Mouse (Mus musculus) erythroblast, embryonic 14.5 days (primary cell): ENCODE measurements around the gene Peli2.

Source experiments
- GATA1 ChIP-seq: IDR thresholded peaks from 2 replicates; pipeline ENCODE4 v1.6.1; 2012; ENCODE audit warnings: low read length, inconsistent platforms, mixed read lengths
- TAL1 ChIP-seq: IDR thresholded peaks from 3 replicates; pipeline ENCODE4 v1.6.1; 2012; ENCODE audit warnings: low read length, inconsistent platforms, mixed read lengths

GRCm38 (mm10) chr14:48234785-48235519, 114.3 kb downstream of the Peli2 start:
- TF ChIP-seq TAL1 (no peak), GATA1 (no peak)
